Mouse (Mus musculus) frontal cortex, postnatal 36 days (tissue): ENCODE data around the gene Tprn.
A peak's percentile ranks its signal among the peaks of the same experiment; 100 is the strongest.

Experiments used
- DNase-seq, 2 experiments: peaks; one replicate each; pipeline ENCODE4 v3.0.0; 2022; ENCODE audit warnings: low spot score in 2 of 2

Tprn gene

GRCm38 (mm10) chr2:25262291-25262767 is at the start of gene Tprn:
Gene Tprn (plus strand): TSS chr2:25262618.
- DNase-seq: peak; percentile 90 to 97

DNA sequence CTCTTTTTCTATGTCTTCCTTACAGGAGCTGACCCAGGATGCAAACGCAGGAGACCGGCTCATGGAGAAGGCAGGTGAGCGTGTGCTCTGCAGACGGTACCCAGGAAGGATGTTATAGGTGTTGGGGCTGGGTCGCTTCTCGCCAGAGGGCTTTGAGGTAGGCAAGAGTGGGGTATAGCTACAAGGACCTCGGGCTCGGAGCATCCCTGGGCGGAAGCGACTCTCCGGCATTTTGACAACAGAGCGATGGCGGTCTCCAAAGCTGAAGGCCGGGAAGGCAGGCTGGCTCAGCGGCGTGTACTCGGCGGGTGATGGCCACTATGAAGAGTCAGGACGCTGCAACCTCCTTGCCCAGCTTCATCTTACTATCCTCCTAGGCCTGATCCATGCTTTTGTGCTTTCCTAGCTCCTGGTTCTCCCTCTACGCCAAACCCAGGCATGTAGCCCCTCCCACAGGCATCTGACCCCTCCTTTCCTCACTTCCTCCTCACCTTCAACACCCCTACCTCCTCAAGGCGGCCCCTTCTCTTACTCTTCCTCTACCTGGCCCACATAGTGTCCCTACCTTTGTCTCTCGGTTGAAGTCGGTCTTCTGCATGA is 49.1 kb upstream of the Tprn start:
- DNase-seq: no peak

- no peak for DNase-seq
Observed at GRCm38 (mm10) chr2:25214444-25214843, 48.0 kb upstream of the Tprn start, which contains the start of gene Stpg3. Gene Stpg3 (minus strand): TSS chr2:25214637.

DNA sequence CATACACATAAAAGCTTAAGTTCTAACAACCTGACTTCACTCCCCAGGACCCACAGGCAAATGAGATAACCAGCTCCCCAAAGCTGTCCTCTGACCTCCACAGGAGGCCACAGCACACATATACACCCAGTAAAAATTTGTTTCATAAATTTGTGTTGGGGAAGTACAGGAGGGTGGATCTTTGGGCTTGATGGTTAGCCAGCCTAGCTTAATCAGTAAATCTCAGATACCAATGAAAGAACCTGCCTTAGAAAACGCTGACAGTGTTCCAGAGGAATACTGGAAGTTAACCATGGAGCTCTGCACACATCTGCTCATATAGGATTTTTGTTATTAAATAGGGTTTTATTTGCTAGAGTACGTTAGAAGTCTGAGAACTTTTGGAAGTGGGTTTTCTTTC is 44.8 kb upstream of the Tprn start:
- no peak for DNase-seq

DNA sequence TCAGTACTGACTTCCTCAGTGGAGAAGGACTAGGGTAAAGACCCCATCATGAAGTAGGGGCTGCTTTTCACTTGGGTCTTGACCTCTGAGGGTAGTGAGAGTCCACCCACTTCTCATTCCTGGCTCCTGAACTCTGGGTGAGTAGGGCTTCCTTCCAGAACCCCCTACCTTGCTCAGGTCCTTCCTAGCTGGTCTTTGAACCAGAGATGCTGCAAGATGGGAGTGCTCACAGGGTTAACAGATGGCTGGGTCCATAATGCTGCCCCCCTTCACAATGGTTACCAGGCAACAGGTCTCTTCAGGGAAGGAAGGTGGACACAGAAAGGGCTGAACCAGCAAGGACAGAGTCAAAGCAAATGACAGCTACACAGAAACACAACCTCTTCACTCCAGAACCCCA is 44.0 kb upstream of the Tprn start, which contains the start of gene Fam166a:
TSS of gene Fam166a (plus strand) at position 301 of the 400 bp plus-strand sequence.
- no peak for DNase-seq

DNA sequence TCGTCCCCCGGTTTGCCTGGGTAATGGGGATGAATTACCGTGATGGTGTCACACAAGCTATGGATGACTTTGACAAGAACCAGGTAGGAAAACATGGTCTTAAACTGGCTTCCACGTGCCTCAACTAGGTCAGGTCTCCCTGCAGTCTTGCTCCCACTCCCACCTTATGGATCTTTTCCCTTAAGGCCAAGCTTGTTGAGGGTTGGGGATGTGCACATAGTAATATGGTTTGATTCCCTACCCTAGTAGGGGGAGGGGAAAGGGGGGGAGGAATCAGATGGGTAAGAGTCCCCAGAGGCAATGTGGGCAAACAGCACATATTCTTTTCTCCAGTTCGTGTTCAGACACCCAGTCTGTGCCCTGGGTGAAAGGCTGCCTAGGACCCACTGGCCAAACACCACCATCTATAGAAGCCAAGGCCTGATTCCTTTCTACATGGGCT is 41.1 kb upstream of the Tprn start:
- no peak for DNase-seq

GRCm38 (mm10) chr2:25223681-25224491 is 38.5 kb upstream of the Tprn start:
- DNase-seq: peak in 1 of 2 experiments; percentile 73

DNA sequence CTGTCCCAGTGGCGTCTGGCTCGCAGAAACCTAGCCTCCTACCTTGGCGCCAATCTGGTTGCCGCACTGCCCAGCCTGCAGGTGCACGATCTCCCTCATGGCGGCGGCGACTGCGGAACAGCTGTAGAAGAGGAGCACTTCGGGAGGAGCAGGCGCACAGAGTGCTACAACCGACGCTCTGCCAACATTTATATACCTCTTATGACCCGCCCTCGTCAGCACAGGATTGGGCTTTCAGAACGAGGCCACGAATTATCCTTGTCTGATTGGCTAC is 38.0 kb upstream of the Tprn start, which contains the start of gene Tubb4b:
TSS of gene Tubb4b (minus strand) at position 211 of the 274 bp plus-strand sequence.
- DNase-seq: no peak

DNA sequence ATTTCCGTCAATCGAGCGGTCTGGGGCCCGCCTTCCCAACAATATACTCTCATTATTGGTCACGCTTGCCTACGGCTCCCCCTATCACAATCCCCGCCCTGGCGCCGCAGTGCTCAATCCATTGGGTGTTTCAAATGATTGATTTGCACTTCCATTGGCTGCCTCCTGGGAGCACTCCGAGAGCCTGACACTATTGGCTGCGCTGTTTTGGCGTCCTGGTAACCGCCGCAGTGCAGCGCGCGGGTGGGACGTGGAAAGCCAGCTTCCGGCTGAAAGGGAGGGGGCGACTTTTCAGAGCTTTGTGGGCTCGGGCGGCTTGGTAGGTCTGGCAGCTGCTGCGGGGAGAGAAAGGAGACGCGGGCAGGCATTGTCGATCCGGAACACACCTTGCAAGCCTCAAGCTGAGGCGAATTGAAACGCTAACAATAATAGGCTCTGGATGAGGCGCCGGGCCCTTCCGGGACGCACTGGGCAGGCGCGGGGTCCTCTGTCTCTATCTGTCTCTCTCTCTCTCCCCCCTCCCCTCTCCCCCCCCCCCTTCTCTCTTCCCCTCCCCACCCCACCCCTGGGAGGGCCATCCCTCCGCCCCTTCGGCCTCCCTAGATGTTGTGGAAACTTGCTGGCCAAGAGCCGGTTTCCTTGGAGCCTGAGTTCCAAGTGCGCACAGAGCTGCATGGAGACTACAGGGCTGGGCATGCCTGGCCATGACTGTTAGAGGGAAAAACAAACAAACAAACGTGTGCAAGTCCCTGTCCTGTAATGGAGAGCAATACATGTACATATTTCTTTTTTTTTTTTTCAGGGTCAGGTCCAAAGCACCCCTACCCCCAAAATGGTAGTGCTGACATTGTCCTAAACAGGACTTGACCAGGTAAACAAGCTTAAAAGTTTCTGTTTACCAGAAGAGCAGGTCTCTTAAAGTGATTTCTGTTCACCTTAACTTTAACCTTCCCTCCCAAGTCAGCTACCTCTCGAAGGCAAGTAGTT is 37.4 kb upstream of the Tprn start:
- peak; percentile 99 to 100 for DNase-seq

DNA sequence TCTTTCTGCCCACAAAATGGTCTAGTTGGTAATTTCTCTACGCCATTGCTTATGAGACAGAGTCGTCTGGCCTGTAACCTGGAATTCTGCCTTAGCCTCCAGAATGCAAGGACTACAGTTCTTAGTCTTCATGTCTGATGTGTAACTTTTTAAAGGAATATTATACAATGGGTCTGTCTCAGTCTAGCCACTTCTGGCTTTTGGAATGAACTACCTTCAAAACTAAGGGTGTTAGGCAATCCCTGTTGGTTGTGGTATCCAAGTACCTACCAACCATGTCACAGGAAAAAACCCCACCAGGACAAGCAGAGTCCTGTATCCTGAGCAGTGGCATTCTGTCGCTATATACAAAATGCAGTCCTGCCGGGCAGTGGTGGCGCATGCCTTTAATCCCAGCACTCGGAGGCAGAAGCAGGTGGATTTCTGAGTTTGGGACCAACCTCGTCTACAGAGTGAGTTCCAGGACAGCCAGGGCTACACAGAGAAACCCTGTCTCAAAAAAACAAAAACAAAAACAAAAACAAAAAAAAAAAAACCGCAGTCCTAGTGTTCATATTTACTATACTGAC is 36.5 kb upstream of the Tprn start:
- DNase-seq: no peak

DNA sequence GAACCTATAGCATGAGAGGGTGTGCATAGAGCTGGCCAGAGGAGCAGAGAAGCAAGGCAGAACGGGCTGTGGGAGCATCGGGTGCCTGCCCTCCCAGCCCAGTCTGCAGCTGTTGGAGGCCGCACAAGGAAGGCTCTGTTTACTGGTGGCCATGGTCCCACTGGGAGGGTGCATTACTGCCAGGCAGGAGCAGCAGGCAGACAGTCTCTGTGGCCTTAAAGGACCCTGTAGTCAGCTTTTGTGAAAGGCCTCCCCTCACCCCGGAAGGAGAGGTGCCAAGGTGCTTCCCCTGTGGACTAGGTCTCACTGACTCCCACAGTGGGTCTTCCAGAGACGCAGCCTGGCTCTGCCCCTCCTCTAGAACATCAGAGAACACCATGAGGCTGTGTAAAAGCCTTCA is 35.6 kb upstream of the Tprn start:
- peak in 1 of 2 experiments; percentile 41 for DNase-seq

GRCm38 (mm10) chr2:25227406-25227805 is 35.0 kb upstream of the Tprn start:
- DNase-seq: no peak

DNA sequence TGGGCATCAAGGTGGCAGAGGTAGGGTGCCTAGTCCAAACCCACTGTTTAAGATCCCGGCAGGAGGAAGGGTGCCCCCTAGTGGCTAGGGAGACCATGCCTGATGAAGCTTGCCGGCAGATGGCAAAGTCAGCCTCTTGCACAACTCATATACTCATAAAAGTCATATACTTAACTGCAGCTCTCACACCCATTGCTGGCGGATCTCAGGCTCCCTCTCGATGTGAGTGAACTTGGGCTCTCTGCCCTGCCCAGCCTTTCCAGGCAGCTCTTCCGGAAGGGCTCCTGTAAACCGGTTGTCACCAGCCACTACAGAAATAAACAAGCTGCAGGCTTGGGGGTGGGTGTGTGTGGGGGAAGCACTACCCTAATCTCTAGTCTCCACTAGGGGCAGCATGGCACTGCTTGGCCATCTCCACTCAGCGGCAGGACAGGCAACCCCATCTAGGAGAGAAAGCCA is 34.0 kb upstream of the Tprn start:
- peak; percentile 75 to 85 for DNase-seq

DNA sequence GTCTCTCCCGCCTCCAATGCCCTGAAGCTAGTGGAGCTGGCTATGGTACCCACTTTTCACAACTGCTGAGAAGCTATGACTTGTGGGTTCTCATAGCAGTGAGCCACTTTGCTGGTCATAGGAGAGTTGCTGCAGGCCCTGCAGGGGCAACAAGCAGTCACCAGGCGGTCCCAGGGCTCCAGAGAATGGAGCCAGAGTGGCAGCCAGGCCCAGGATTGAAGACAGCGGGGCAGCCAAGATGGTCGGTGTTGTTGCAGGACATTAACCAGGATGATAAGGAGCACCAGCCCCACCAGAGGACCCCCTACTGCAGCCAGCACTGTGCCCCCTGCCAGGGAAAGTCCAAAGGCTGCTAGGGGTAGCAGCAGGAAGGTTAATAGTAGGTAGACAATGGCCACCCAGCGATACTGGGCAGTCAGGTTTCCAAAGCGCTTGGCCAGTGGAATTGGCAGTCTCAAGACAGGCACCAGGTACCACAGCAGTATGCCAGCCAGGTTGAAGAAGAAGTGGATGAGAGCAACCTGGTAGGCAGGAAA is 33.4 kb upstream of the Tprn start:
- no peak for DNase-seq

- DNase-seq: no peak
Observed at GRCm38 (mm10) chr2:25229582-25229981, 32.8 kb upstream of the Tprn start.

GRCm38 (mm10) chr2:25230581-25230980 is 31.8 kb upstream of the Tprn start:
- no peak for DNase-seq

GRCm38 (mm10) chr2:25231038-25231437 is 31.4 kb upstream of the Tprn start:
- DNase-seq: no peak

GRCm38 (mm10) chr2:25233421-25233820 is 29.0 kb upstream of the Tprn start:
- no peak for DNase-seq

DNA sequence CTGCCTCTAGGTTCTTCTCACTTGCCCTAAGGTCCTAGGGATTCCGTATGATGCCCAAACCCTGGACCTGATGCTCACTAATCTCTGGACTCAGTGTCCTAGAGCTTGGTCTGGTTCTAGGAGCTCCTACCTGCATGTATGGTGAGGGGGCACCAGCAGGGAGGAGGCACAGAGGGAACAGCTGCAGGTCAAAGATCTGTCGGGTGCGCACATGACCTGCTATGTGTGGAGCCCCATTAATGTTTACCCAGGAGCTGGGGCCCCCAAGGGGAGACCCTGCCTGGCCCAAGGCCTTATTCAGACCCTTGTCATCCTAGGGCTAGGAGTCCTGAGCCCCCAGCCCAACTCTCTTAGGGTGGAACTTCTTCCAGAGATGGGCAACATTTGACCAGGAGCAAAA is 28.4 kb upstream of the Tprn start, which contains the start of gene Slc34a3:
TSS of gene Slc34a3 (minus strand) at position 315 of the 400 bp plus-strand sequence.
- no peak for DNase-seq

GRCm38 (mm10) chr2:25234551-25235220 is 27.7 kb upstream of the Tprn start:
- DNase-seq: no peak
